Mouse (Mus musculus): ENCODE measurements around the gene Atp5j. TPM values are rescaled to one million over a fixed set of nuclear protein-coding genes. Genes with fewer than 3 reads are reported as not detected.

The Atp5j gene
- polyA plus RNA-seq (2015; fragmentation: Nextera tagmentation; extraction: Ambion mirVana) = 1,399 and 1,970 TPM in 2 replicates

- Histone ChIP-seq H3K4me1 (replicated peaks) (peaks cover 33% of the 10 kb centered on the region), H3K9me3 (replicated peaks) (no peaks in the 10 kb centered on the region), H3K27ac (peak within 1 kb of the TSS; percentile 99), H3K36me3 (peaks cover 26% of the 10 kb centered on the region), H3K4me3 (peak within 1 kb of the TSS; percentile 99), H3K9ac (peak within 1 kb of the TSS; percentile 99), H3K27me3 (no peaks in the 10 kb centered on the region), H3K4me2 (peak within 1 kb of the TSS; percentile 76)
- peak; percentile 68 for ATAC-seq (replicated peaks; ENCODE audit: insufficient number of reproducible peaks, insufficient read depth, low FRiP score, low read depth)
- WGBS = under 1% methylated on average over 51 of the region's 57 CpGs
Measured at GRCm38 (mm10) chr16:84835441-84835822, at the start of gene Atp5j. TSS of gene Atp5j (minus strand) at chr16:84835625.

- no peak for ATAC-seq (replicated peaks; ENCODE audit: insufficient number of reproducible peaks, insufficient read depth, low FRiP score, low read depth)
- no peaks in the 10 kb centered on the region for H3K27me3 ChIP-seq
- no peaks in the 10 kb centered on the region for H3K36me3 ChIP-seq
- 80% methylated on average over 8 of the region's 8 CpGs for WGBS
- H3K9ac ChIP-seq = no peak overlapping the region
- H3K4me3 ChIP-seq = no peak overlapping the region
- no peaks in the 10 kb centered on the region for H3K9me3 ChIP-seq (replicated peaks)
- H3K4me2 ChIP-seq = no peak overlapping the region
- H3K4me1 ChIP-seq (replicated peaks) = no peaks in the 10 kb centered on the region
- H3K27ac ChIP-seq = no peak overlapping the region
Measured at GRCm38 (mm10) chr16:84884572-84884971, 49.1 kb upstream of the Atp5j start.

GRCm38 (mm10) chr16:84881754-84882321, 46.4 kb upstream of the Atp5j start:
- H3K4me3 ChIP-seq = no peak overlapping the region
- 89% methylated on average over 7 of the region's 8 CpGs for WGBS
- ATAC-seq (replicated peaks; ENCODE audit: insufficient number of reproducible peaks, insufficient read depth, low FRiP score, low read depth) = no peak
- no peak overlapping the region for H3K9ac ChIP-seq
- H3K27me3 ChIP-seq = no peaks in the 10 kb centered on the region
- H3K36me3 ChIP-seq = no peaks in the 10 kb centered on the region
- no peak overlapping the region for H3K27ac ChIP-seq
- no peaks in the 10 kb centered on the region for H3K9me3 ChIP-seq (replicated peaks)
- no peak overlapping the region for H3K4me2 ChIP-seq
- no peaks in the 10 kb centered on the region for H3K4me1 ChIP-seq (replicated peaks)

- H3K27ac ChIP-seq = no peak overlapping the region
- H3K27me3 ChIP-seq = no peaks in the 10 kb centered on the region
- H3K4me2 ChIP-seq = no peak overlapping the region
- H3K9ac ChIP-seq = no peak overlapping the region
- 87% methylated on average over 9 of the region's 9 CpGs for WGBS
- no peaks in the 10 kb centered on the region for H3K4me1 ChIP-seq (replicated peaks)
- no peaks in the 10 kb centered on the region for H3K9me3 ChIP-seq (replicated peaks)
- H3K4me3 ChIP-seq = no peak overlapping the region
- ATAC-seq (replicated peaks; ENCODE audit: insufficient number of reproducible peaks, insufficient read depth, low FRiP score, low read depth) = no peak
- H3K36me3 ChIP-seq = no peaks in the 10 kb centered on the region
Measured at GRCm38 (mm10) chr16:84881168-84881567, 45.7 kb upstream of the Atp5j start.

GRCm38 (mm10) chr16:84879146-84879545, 43.7 kb upstream of the Atp5j start:
- H3K9ac ChIP-seq = no peak overlapping the region
- no peaks in the 10 kb centered on the region for H3K36me3 ChIP-seq
- no peak for ATAC-seq (replicated peaks; ENCODE audit: insufficient number of reproducible peaks, insufficient read depth, low FRiP score, low read depth)
- no peaks in the 10 kb centered on the region for H3K27me3 ChIP-seq
- no peak overlapping the region for H3K4me3 ChIP-seq
- 17% methylated on average over 5 of the region's 5 CpGs for WGBS
- no peak overlapping the region for H3K27ac ChIP-seq
- no peak overlapping the region for H3K4me2 ChIP-seq
- H3K9me3 ChIP-seq (replicated peaks) = no peaks in the 10 kb centered on the region
- no peaks in the 10 kb centered on the region for H3K4me1 ChIP-seq (replicated peaks)

- ATAC-seq (replicated peaks; ENCODE audit: insufficient number of reproducible peaks, insufficient read depth, low FRiP score, low read depth) = no peak
- no peaks in the 10 kb centered on the region for H3K36me3 ChIP-seq
- H3K4me3 ChIP-seq = no peak overlapping the region
- H3K4me1 ChIP-seq (replicated peaks) = no peaks in the 10 kb centered on the region
- H3K4me2 ChIP-seq = no peak overlapping the region
- no peak overlapping the region for H3K9ac ChIP-seq
- H3K9me3 ChIP-seq (replicated peaks) = no peaks in the 10 kb centered on the region
- no peaks in the 10 kb centered on the region for H3K27me3 ChIP-seq
- WGBS = 40% methylated on average over 8 of the region's 8 CpGs
- H3K27ac ChIP-seq = no peak overlapping the region
Measured at GRCm38 (mm10) chr16:84876082-84876481, 40.7 kb upstream of the Atp5j start.

- H3K4me1 ChIP-seq (replicated peaks) = no peaks in the 10 kb centered on the region
- H3K9me3 ChIP-seq (replicated peaks) = no peaks in the 10 kb centered on the region
- no peak overlapping the region for H3K9ac ChIP-seq
- H3K4me3 ChIP-seq = no peak overlapping the region
- H3K27ac ChIP-seq = no peak overlapping the region
- H3K27me3 ChIP-seq = no peaks in the 10 kb centered on the region
- no peak overlapping the region for H3K4me2 ChIP-seq
- ATAC-seq (replicated peaks; ENCODE audit: insufficient number of reproducible peaks, insufficient read depth, low FRiP score, low read depth) = no peak
- no peaks in the 10 kb centered on the region for H3K36me3 ChIP-seq
- WGBS = 79% methylated on average over 7 of the region's 7 CpGs
Measured at GRCm38 (mm10) chr16:84875718-84876035, 40.3 kb upstream of the Atp5j start.

- Histone ChIP-seq H3K27me3 (no peaks in the 10 kb centered on the region), H3K9me3 (replicated peaks) (no peaks in the 10 kb centered on the region), H3K36me3 (no peaks in the 10 kb centered on the region), H3K9ac (no peak overlapping the region), H3K4me3 (no peak overlapping the region), H3K27ac (no peak overlapping the region), H3K4me1 (replicated peaks) (no peaks in the 10 kb centered on the region), H3K4me2 (peak overlapping the region; percentile 31)
- WGBS = 71% methylated on average over 24 of the region's 24 CpGs
- ATAC-seq (replicated peaks; ENCODE audit: insufficient number of reproducible peaks, insufficient read depth, low FRiP score, low read depth) = no peak
Measured at GRCm38 (mm10) chr16:84875012-84875717, 39.7 kb upstream of the Atp5j start.

- no peaks in the 10 kb centered on the region for H3K36me3 ChIP-seq
- no peaks in the 10 kb centered on the region for H3K27me3 ChIP-seq
- no peak overlapping the region for H3K9ac ChIP-seq
- WGBS = 77% methylated on average over 8 of the region's 8 CpGs
- no peak for ATAC-seq (replicated peaks; ENCODE audit: insufficient number of reproducible peaks, insufficient read depth, low FRiP score, low read depth)
- no peak overlapping the region for H3K4me3 ChIP-seq
- no peak overlapping the region for H3K4me2 ChIP-seq
- no peaks in the 10 kb centered on the region for H3K9me3 ChIP-seq (replicated peaks)
- no peak overlapping the region for H3K27ac ChIP-seq
- H3K4me1 ChIP-seq (replicated peaks) = no peaks in the 10 kb centered on the region
Measured at GRCm38 (mm10) chr16:84873805-84874204, 38.4 kb upstream of the Atp5j start.

GRCm38 (mm10) chr16:84864656-84865055, 29.2 kb upstream of the Atp5j start:
- WGBS = 72% methylated on average over 8 of the region's 8 CpGs
- H3K9ac ChIP-seq = no peak overlapping the region
- no peak overlapping the region for H3K4me3 ChIP-seq
- H3K4me2 ChIP-seq = no peak overlapping the region
- H3K4me1 ChIP-seq (replicated peaks) = no peaks in the 10 kb centered on the region
- no peaks in the 10 kb centered on the region for H3K9me3 ChIP-seq (replicated peaks)
- no peak overlapping the region for H3K27ac ChIP-seq
- peaks cover 36% of the 10 kb centered on the region for H3K36me3 ChIP-seq
- ATAC-seq (replicated peaks; ENCODE audit: insufficient number of reproducible peaks, insufficient read depth, low FRiP score, low read depth) = no peak
- H3K27me3 ChIP-seq = no peaks in the 10 kb centered on the region

- no peaks in the 10 kb centered on the region for H3K4me1 ChIP-seq (replicated peaks)
- no peak overlapping the region for H3K9ac ChIP-seq
- H3K4me3 ChIP-seq = no peak overlapping the region
- H3K27me3 ChIP-seq = no peaks in the 10 kb centered on the region
- 93% methylated on average over 6 of the region's 6 CpGs for WGBS
- no peak overlapping the region for H3K27ac ChIP-seq
- no peak overlapping the region for H3K4me2 ChIP-seq
- no peak for ATAC-seq (replicated peaks; ENCODE audit: insufficient number of reproducible peaks, insufficient read depth, low FRiP score, low read depth)
- H3K9me3 ChIP-seq (replicated peaks) = no peaks in the 10 kb centered on the region
- H3K36me3 ChIP-seq = peaks cover 72% of the 10 kb centered on the region
Measured at GRCm38 (mm10) chr16:84853492-84853891, 18.1 kb upstream of the Atp5j start.

GRCm38 (mm10) chr16:84838576-84838975, 3.2 kb upstream of the Atp5j start:
- no peak overlapping the region for H3K4me2 ChIP-seq
- H3K9me3 ChIP-seq (replicated peaks) = no peaks in the 10 kb centered on the region
- H3K9ac ChIP-seq = no peak overlapping the region
- H3K36me3 ChIP-seq = peaks cover 14% of the 10 kb centered on the region
- 78% methylated on average over 2 of the region's 2 CpGs for WGBS
- H3K27me3 ChIP-seq = no peaks in the 10 kb centered on the region
- no peak for ATAC-seq (replicated peaks; ENCODE audit: insufficient number of reproducible peaks, insufficient read depth, low FRiP score, low read depth)
- H3K4me1 ChIP-seq (replicated peaks) = peaks cover 17% of the 10 kb centered on the region
- no peak overlapping the region for H3K27ac ChIP-seq
- no peak overlapping the region for H3K4me3 ChIP-seq
